Mouse (Mus musculus) forebrain, embryonic 15.5 days (tissue): ENCODE results near the gene Proser2. TPM values are rescaled to one million over a fixed set of nuclear protein-coding genes. Genes with fewer than 3 reads are reported as not detected.

Experiments
- ATAC-seq: fragments of 200-750 bp; cut with Nextera tagmentation; replicated peaks from 2 replicates; pipeline ENCODE4 v1.8.0; 2017; ENCODE audit warnings: mild to moderate bottlenecking, moderate TSS enrichment, moderate library complexity
- H3K27ac ChIP-seq: fragments of 300-500 bp; sonication (generic); replicated peaks from 2 replicates; pipeline ENCODE4 v1.5.1; 2015; ENCODE audit warnings: mild to moderate bottlenecking, inconsistent platforms
- H3K27me3 ChIP-seq: fragments of 300-500 bp; sonication (generic); 2 replicates; pipeline ENCODE4 v1.6.1; 2015; ENCODE audit warnings: inconsistent platforms
- H3K36me3 ChIP-seq: fragments of 300-500 bp; sonication (generic); 2 replicates; pipeline ENCODE4 v1.6.1; 2015; ENCODE audit warnings: mild to moderate bottlenecking, inconsistent platforms
- H3K4me1 ChIP-seq: fragments of 300-500 bp; sonication (generic); 2 replicates; pipeline ENCODE4 v1.6.1; 2015; ENCODE audit warnings: inconsistent platforms
- H3K4me2 ChIP-seq: fragments of 300-500 bp; sonication (generic); replicated peaks from 2 replicates; pipeline ENCODE4 v1.6.1; 2015; ENCODE audit warnings: mild to moderate bottlenecking, inconsistent platforms
- H3K4me3 ChIP-seq: fragments of 300-500 bp; sonication (generic); 2 replicates; pipeline ENCODE4 v1.5.1; 2015; ENCODE audit warnings: mild to moderate bottlenecking, inconsistent platforms
- H3K9ac ChIP-seq: fragments of 300-500 bp; sonication (generic); replicated peaks from 2 replicates; pipeline ENCODE4 v1.6.1; 2015; ENCODE audit warnings: mild to moderate bottlenecking, inconsistent platforms
- H3K9me3 ChIP-seq: fragments of 300-500 bp; sonication (generic); 2 replicates; pipeline ENCODE4 v1.6.1; 2016; ENCODE audit warnings: inconsistent platforms
- WGBS: fragments of 180-500 bp; shearing (Covaris S2); methylation state at CpG from one replicate; pipeline ENCODE4 v1.1.7; 2015; ENCODE audit warnings: mixed read lengths; 5-methylcytosine and 5-hydroxymethylcytosine counted together
- polyA plus RNA-seq: library from polyadenylated mRNA; unstranded; fragments of >200 nt; fragmentation: Nextera tagmentation; extraction: Ambion mirVana; gene quantifications from 2 replicates; pipeline ENCODE4 v1.2.1, GENCODE M21; 2015

Proser2 gene
- polyA plus RNA-seq = 3.3 and 3.6 TPM in 2 replicates

GRCm38 (mm10) chr2:6129555-6130355 is at the start of gene Proser2:
TSS of gene Proser2 (minus strand) at chr2:6130211.
- Histone ChIP-seq H3K36me3 (no peaks in the 10 kb centered on the region), H3K4me2 (peak within 1 kb of the TSS; percentile 86), H3K27ac (no peak within 1 kb of the TSS), H3K9me3 (no peaks in the 10 kb centered on the region), H3K4me1 (peaks cover 7% of the 10 kb centered on the region), H3K27me3 (peaks cover 14% of the 10 kb centered on the region; the same call in 1 of the 2 replicates), H3K4me3 (peak within 1 kb of the TSS; percentile 71), H3K9ac (peak within 1 kb of the TSS; percentile 50)
- under 1% methylated on average over 83 of the region's 83 CpGs for WGBS
- peak; percentile 88 for ATAC-seq

- H3K4me1 ChIP-seq = no peaks in the 10 kb centered on the region
- H3K4me3 ChIP-seq = no peak overlapping the region
- H3K4me2 ChIP-seq = no peak overlapping the region
- no peaks in the 10 kb centered on the region for H3K36me3 ChIP-seq
- WGBS = 88% methylated on average over 1 of the region's 1 CpGs
- H3K27me3 ChIP-seq = no peaks in the 10 kb centered on the region
- no peak for ATAC-seq
- no peak overlapping the region for H3K27ac ChIP-seq
- H3K9ac ChIP-seq = no peak overlapping the region
- no peaks in the 10 kb centered on the region for H3K9me3 ChIP-seq
Observed at GRCm38 (mm10) chr2:6179749-6180117, 49.7 kb upstream of the Proser2 start.

- Histone ChIP-seq H3K36me3 (no peaks in the 10 kb centered on the region), H3K4me3 (no peak overlapping the region), H3K9me3 (no peaks in the 10 kb centered on the region), H3K9ac (no peak overlapping the region), H3K4me1 (no peaks in the 10 kb centered on the region), H3K27ac (no peak overlapping the region), H3K4me2 (no peak overlapping the region), H3K27me3 (no peaks in the 10 kb centered on the region)
- no peak for ATAC-seq
- WGBS = 81% methylated on average over 16 of the region's 16 CpGs
Observed at GRCm38 (mm10) chr2:6178901-6179748, 49.1 kb upstream of the Proser2 start.

- H3K9me3 ChIP-seq = no peaks in the 10 kb centered on the region
- H3K4me2 ChIP-seq = no peak overlapping the region
- H3K36me3 ChIP-seq = no peaks in the 10 kb centered on the region
- ATAC-seq = no peak
- H3K4me3 ChIP-seq = no peak overlapping the region
- H3K27me3 ChIP-seq = no peaks in the 10 kb centered on the region
- no peaks in the 10 kb centered on the region for H3K4me1 ChIP-seq
- H3K27ac ChIP-seq = no peak overlapping the region
- WGBS = 64% methylated on average over 3 of the region's 3 CpGs
- no peak overlapping the region for H3K9ac ChIP-seq
Observed at GRCm38 (mm10) chr2:6173013-6173412, 43.0 kb upstream of the Proser2 start.

GRCm38 (mm10) chr2:6168560-6168959 is 38.5 kb upstream of the Proser2 start:
- H3K4me2 ChIP-seq = no peak overlapping the region
- WGBS = 84% methylated on average over 2 of the region's 2 CpGs
- no peaks in the 10 kb centered on the region for H3K36me3 ChIP-seq
- no peaks in the 10 kb centered on the region for H3K27me3 ChIP-seq
- no peak overlapping the region for H3K9ac ChIP-seq
- H3K4me1 ChIP-seq = no peaks in the 10 kb centered on the region
- ATAC-seq = no peak
- no peak overlapping the region for H3K4me3 ChIP-seq
- H3K9me3 ChIP-seq = no peaks in the 10 kb centered on the region
- no peak overlapping the region for H3K27ac ChIP-seq

- 33% methylated on average over 5 of the region's 5 CpGs for WGBS
- H3K27me3 ChIP-seq = no peaks in the 10 kb centered on the region
- ATAC-seq = peak; percentile 43
Observed at GRCm38 (mm10) chr2:6167843-6168558, 38.0 kb upstream of the Proser2 start.

GRCm38 (mm10) chr2:6165771-6166170 is 35.8 kb upstream of the Proser2 start:
- no peaks in the 10 kb centered on the region for H3K36me3 ChIP-seq
- no peaks in the 10 kb centered on the region for H3K27me3 ChIP-seq
- H3K9ac ChIP-seq = no peak overlapping the region
- H3K9me3 ChIP-seq = no peaks in the 10 kb centered on the region
- no peaks in the 10 kb centered on the region for H3K4me1 ChIP-seq
- no peak overlapping the region for H3K27ac ChIP-seq
- 66% methylated on average over 6 of the region's 6 CpGs for WGBS
- no peak overlapping the region for H3K4me3 ChIP-seq
- no peak for ATAC-seq
- no peak overlapping the region for H3K4me2 ChIP-seq

More at GRCm38 (mm10) chr2:6167843-6168558, 38.0 kb upstream of the Proser2 start:
- Histone ChIP-seq H3K4me2 (no peak overlapping the region), H3K4me1 (no peaks in the 10 kb centered on the region), H3K4me3 (no peak overlapping the region), H3K36me3 (no peaks in the 10 kb centered on the region), H3K9ac (no peak overlapping the region), H3K9me3 (no peaks in the 10 kb centered on the region), H3K27ac (no peak overlapping the region)

GRCm38 (mm10) chr2:6164606-6165290 is 34.7 kb upstream of the Proser2 start:
- H3K27me3 ChIP-seq = no peaks in the 10 kb centered on the region
- no peak overlapping the region for H3K4me3 ChIP-seq
- H3K9me3 ChIP-seq = no peaks in the 10 kb centered on the region
- 65% methylated on average over 16 of the region's 16 CpGs for WGBS
- H3K4me2 ChIP-seq = no peak overlapping the region
- no peak overlapping the region for H3K27ac ChIP-seq
- no peak overlapping the region for H3K9ac ChIP-seq
- no peak for ATAC-seq
- no peaks in the 10 kb centered on the region for H3K36me3 ChIP-seq
- H3K4me1 ChIP-seq = no peaks in the 10 kb centered on the region

GRCm38 (mm10) chr2:6162366-6163040 is 32.5 kb upstream of the Proser2 start:
- ATAC-seq = no peak

GRCm38 (mm10) chr2:6159735-6160134 is 29.7 kb upstream of the Proser2 start:
- Histone ChIP-seq H3K27me3 (no peaks in the 10 kb centered on the region), H3K9ac (no peak overlapping the region), H3K27ac (no peak overlapping the region), H3K4me2 (no peak overlapping the region), H3K36me3 (no peaks in the 10 kb centered on the region), H3K4me1 (no peaks in the 10 kb centered on the region), H3K4me3 (no peak overlapping the region), H3K9me3 (no peaks in the 10 kb centered on the region)
- ATAC-seq = no peak
- WGBS = 64% methylated on average over 2 of the region's 2 CpGs

More at GRCm38 (mm10) chr2:6162366-6163040, 32.5 kb upstream of the Proser2 start:
- 78% methylated on average over 6 of the region's 6 CpGs for WGBS
- Histone ChIP-seq H3K4me1 (no peaks in the 10 kb centered on the region), H3K4me2 (no peak overlapping the region), H3K4me3 (no peak overlapping the region), H3K27me3 (no peaks in the 10 kb centered on the region), H3K36me3 (no peaks in the 10 kb centered on the region), H3K9ac (no peak overlapping the region), H3K27ac (no peak overlapping the region), H3K9me3 (no peaks in the 10 kb centered on the region)

- no peaks in the 10 kb centered on the region for H3K4me1 ChIP-seq
- ATAC-seq = no peak
- no peak overlapping the region for H3K4me2 ChIP-seq
- H3K4me3 ChIP-seq = no peak overlapping the region
- 92% methylated on average over 9 of the region's 9 CpGs for WGBS
- H3K9ac ChIP-seq = no peak overlapping the region
- no peak overlapping the region for H3K27ac ChIP-seq
- no peaks in the 10 kb centered on the region for H3K9me3 ChIP-seq
- no peaks in the 10 kb centered on the region for H3K36me3 ChIP-seq
- no peaks in the 10 kb centered on the region for H3K27me3 ChIP-seq
Observed at GRCm38 (mm10) chr2:6159219-6159618, 29.2 kb upstream of the Proser2 start.
